15 mouse cellular contexts compared by ENCODE assay signal in genomic region chr12:70532843-70533242, GRCm38 (mm10).
DNase-seq lines count a peak whose midpoint lies in the region; ATAC-seq and TF ChIP-seq lines count a peak whose summit lies in the region.
"Had no signal": no experiment of that assay in that cellular context is flagged by ENCODE, and none has a peak within 500 bp of the region (broad histone marks: within the 10 kb centered on the region; RNA-seq: fewer than 3 reads in every experiment).

No protein-coding gene starts in this region.

- TF ChIP-seq POLR2A in testis, adult 2 months (IDR thresholded peaks at IDR 0.05; ENCODE audit: control insufficient read depth, low read depth, low read length): no peak

- no peaks in the 10 kb centered on the region for H3K4me1 ChIP-seq in heart, embryonic 11.5 days (ENCODE audit: control insufficient read depth, insufficient read depth, low read length)
- peaks cover 2% of the 10 kb centered on the region; the same call in 1 of the 2 replicates for H3K4me1 ChIP-seq in testis, adult 2 months (ENCODE audit: control insufficient read depth, insufficient read depth, low read length)
- H3K4me1 ChIP-seq in heart, embryonic 16.5 days (ENCODE audit: control insufficient read depth, insufficient read depth, low read length): no peaks in the 10 kb centered on the region
- H3K4me1 ChIP-seq: kidney, embryonic 15.5 days had no signal

- no peak overlapping the region for H3K9ac ChIP-seq in heart, embryonic 11.5 days (ENCODE audit: low read depth, low read length)
- H3K9ac ChIP-seq in heart, embryonic 16.5 days (ENCODE audit: low read length): no peak overlapping the region
- H3K9ac ChIP-seq: kidney, embryonic 15.5 days had no signal

- H3K4me2 ChIP-seq in heart, embryonic 11.5 days: no peak overlapping the region
- no peak overlapping the region for H3K4me2 ChIP-seq in heart, embryonic 16.5 days (ENCODE audit: low read depth, low read length)
- H3K4me2 ChIP-seq: kidney, embryonic 15.5 days; liver, embryonic 11.5 days had no signal

- H3K9me3 ChIP-seq in heart, embryonic 11.5 days (replicated peaks; ENCODE audit: control insufficient read depth, low read length): no peaks in the 10 kb centered on the region
- H3K9me3 ChIP-seq in heart, embryonic 16.5 days (replicated peaks; ENCODE audit: control insufficient read depth, low read length): no peaks in the 10 kb centered on the region
- H3K9me3 ChIP-seq: kidney, embryonic 15.5 days had no signal

- no peak for TF ChIP-seq CTCF in testis, adult 2 months (IDR thresholded peaks at IDR 0.05; ENCODE audit: control insufficient read depth, insufficient read depth, insufficient replicate concordance, low read depth, low read length)

- H3K27ac ChIP-seq in heart, embryonic 11.5 days (ENCODE audit: low read depth, low read length): no peak overlapping the region
- peak overlapping the region; percentile 16 for H3K27ac ChIP-seq in testis, adult 2 months (ENCODE audit: control insufficient read depth, insufficient read depth, low read depth, low read length)
- 0 out of 2 replicates have a peak overlapping the region, but pooled peaks have one; percentile 35 for H3K27ac ChIP-seq in heart, embryonic 16.5 days (ENCODE audit: low read length)
- H3K27ac ChIP-seq: kidney, embryonic 15.5 days had no signal

- H3K4me3 ChIP-seq in heart, embryonic 11.5 days (ENCODE audit: low read depth, low read length): no peak overlapping the region
- no peak overlapping the region for H3K4me3 ChIP-seq in testis, adult 2 months (ENCODE audit: control insufficient read depth, low read depth, low read length)
- H3K4me3 ChIP-seq in heart, embryonic 16.5 days (ENCODE audit: low read length): no peak overlapping the region
- H3K4me3 ChIP-seq: kidney, embryonic 15.5 days had no signal

- 65% methylated on average over 10 of the region's 10 CpGs for WGBS in heart, embryonic 11.5 days (ENCODE audit: insufficient replicate concordance)
- WGBS in heart, embryonic 16.5 days: 70% methylated on average over 10 of the region's 10 CpGs

- no peak for ATAC-seq in heart, embryonic 11.5 days (replicated peaks; ENCODE audit: insufficient number of reproducible peaks, low FRiP score, low TSS enrichment)
- ATAC-seq in heart, embryonic 16.5 days (replicated peaks; ENCODE audit: extremely low read depth, insufficient read depth, low FRiP score): no peak
- ATAC-seq in megakaryocyte, adult 5-6 weeks (ENCODE audit: poor library complexity, severe bottlenecking): no peak
- ATAC-seq: activated CD4-positive, CD25-positive, alpha-beta regulatory T cell, adult 4 months; midbrain, embryonic 16.5 days had no signal

- peak; percentile 36 to 45 for DNase-seq in heart, adult 18-20 months
- no peak for DNase-seq in testis, postnatal 14 days (ENCODE audit: low spot score)
- no peak for DNase-seq in liver
- DNase-seq in cerebellum, adult 9-10 months: no peak
- DNase-seq: cerebellum, adult 11-12 months; thymus, postnatal 25 days had no signal

- H3K27me3 ChIP-seq in heart, embryonic 11.5 days (ENCODE audit: control insufficient read depth, insufficient read depth, low read length): no peaks in the 10 kb centered on the region
- H3K27me3 ChIP-seq in testis, adult 2 months (ENCODE audit: control insufficient read depth, insufficient read depth, low read length): no peaks in the 10 kb centered on the region
- H3K27me3 ChIP-seq in heart, embryonic 16.5 days (ENCODE audit: control insufficient read depth, insufficient read depth, low read length): no peaks in the 10 kb centered on the region
- H3K27me3 ChIP-seq: CH12.LX; kidney, embryonic 15.5 days had no signal

- H3K36me3 ChIP-seq in heart, embryonic 11.5 days (ENCODE audit: control insufficient read depth, insufficient read depth, low read length): no peaks in the 10 kb centered on the region
- no peaks in the 10 kb centered on the region for H3K36me3 ChIP-seq in testis, adult 2 months (ENCODE audit: control insufficient read depth, insufficient read depth, low read length)
- H3K36me3 ChIP-seq in heart, embryonic 16.5 days (ENCODE audit: control insufficient read depth, insufficient read depth): no peaks in the 10 kb centered on the region
- H3K36me3 ChIP-seq: kidney, embryonic 15.5 days had no signal

Comparison
In these comparisons a context has a peak if more than half of its experiments do, and no peak if none do; other contexts are left out.
1. DNase-seq: peak in heart, adult 18-20 months (2 of 2); none in testis, postnatal 14 days (single experiment), liver (single experiment) and cerebellum, adult 9-10 months (single experiment).